Mouse (Mus musculus) limb, embryonic 14.5 days (tissue): Measurements from ENCODE around the gene Adprm. TPM values are rescaled to one million over a fixed set of nuclear protein-coding genes. Genes with fewer than 3 reads are reported as not detected.

Experiments
- ATAC-seq: fragments of 200-750 bp; cut with Nextera tagmentation; 2 replicates; pipeline ENCODE4 v1.8.0; 2017; ENCODE audit warnings: low read depth, moderate number of reproducible peaks, moderate TSS enrichment; ENCODE audit not compliant: low FRiP score
- DNase-seq: peaks from one replicate; pipeline ENCODE4 v3.0.0-alpha.2; 2015; ENCODE audit warnings: low spot score
- H3K27ac ChIP-seq: fragments of 300-500 bp; sonication (generic); replicated peaks from 2 replicates; pipeline ENCODE4 v1.5.1; 2014; ENCODE audit warnings: low read depth, mild to moderate bottlenecking, low read length, moderate library complexity, mixed read lengths
- H3K27me3 ChIP-seq: fragments of 300-500 bp; sonication (generic); 2 replicates; pipeline ENCODE4 v1.6.1; 2014; ENCODE audit warnings: low read length, mixed read lengths; ENCODE audit not compliant: control insufficient read depth, insufficient read depth
- H3K36me3 ChIP-seq: fragments of 300-500 bp; sonication (generic); 2 replicates; pipeline ENCODE4 v1.6.1; 2014; ENCODE audit warnings: mild to moderate bottlenecking, low read length, moderate library complexity, mixed read lengths; ENCODE audit not compliant: control insufficient read depth, insufficient read depth
- H3K4me1 ChIP-seq: fragments of 300-500 bp; sonication (generic); 2 replicates; pipeline ENCODE4 v1.6.1; 2014; ENCODE audit warnings: antibody characterized with exemption, low read length, mixed read lengths; ENCODE audit not compliant: control insufficient read depth, insufficient read depth
- H3K4me2 ChIP-seq: fragments of 300-500 bp; sonication (generic); replicated peaks from 2 replicates; pipeline ENCODE4 v1.6.1; 2014; ENCODE audit warnings: low read depth, mild to moderate bottlenecking, low read length, moderate library complexity; ENCODE audit not compliant: severe bottlenecking
- H3K4me3 ChIP-seq: fragments of 300-500 bp; sonication (generic); replicated peaks from 2 replicates; pipeline ENCODE4 v1.5.1; 2014; ENCODE audit warnings: low read length
- H3K9ac ChIP-seq: fragments of 300-500 bp; sonication (generic); 2 replicates; pipeline ENCODE4 v1.6.1; 2014; ENCODE audit warnings: mild to moderate bottlenecking, low read depth, low read length, moderate library complexity; ENCODE audit not compliant: severe bottlenecking
- H3K9me3 ChIP-seq: fragments of 300-500 bp; sonication (generic); 2 replicates; pipeline ENCODE4 v1.6.1; 2016; ENCODE audit warnings: low read length; ENCODE audit not compliant: control insufficient read depth
- POLR2A ChIP-seq: fragments of 200-500 bp; IDR thresholded peaks from 2 replicates; pipeline ENCODE4 v1.8.0; 2012; ENCODE audit warnings: inconsistent platforms, mild to moderate bottlenecking, moderate library complexity, borderline replicate concordance; ENCODE audit not compliant: insufficient read depth, insufficient read length; ENCODE audit errors: extremely low read depth
- WGBS: fragments of 180-500 bp; shearing (Covaris S2); extraction: QIAGEN DNeasy Blood & Tissue Kit; methylation state at CpG from one replicate; pipeline ENCODE4 v1.1.7; 2014; 5-methylcytosine and 5-hydroxymethylcytosine counted together
- polyA plus RNA-seq, 2 experiments: library from polyadenylated mRNA; depleted of rRNA in 1 of 2; stranded (reverse) in 1 of 2; unstranded in 1 of 2; fragments of >200 nt; fragmentation: Nextera tagmentation in 1 of 2; extraction: Ambion mirVana in 1 of 2; gene quantifications; 2 replicates each; pipeline versions ENCODE4 v1.2.1 to v1.2.3; 2012 to 2014

Adprm gene
- polyA plus RNA-seq, 2 experiments, result 34.0 to 38.1 TPM

DNA sequence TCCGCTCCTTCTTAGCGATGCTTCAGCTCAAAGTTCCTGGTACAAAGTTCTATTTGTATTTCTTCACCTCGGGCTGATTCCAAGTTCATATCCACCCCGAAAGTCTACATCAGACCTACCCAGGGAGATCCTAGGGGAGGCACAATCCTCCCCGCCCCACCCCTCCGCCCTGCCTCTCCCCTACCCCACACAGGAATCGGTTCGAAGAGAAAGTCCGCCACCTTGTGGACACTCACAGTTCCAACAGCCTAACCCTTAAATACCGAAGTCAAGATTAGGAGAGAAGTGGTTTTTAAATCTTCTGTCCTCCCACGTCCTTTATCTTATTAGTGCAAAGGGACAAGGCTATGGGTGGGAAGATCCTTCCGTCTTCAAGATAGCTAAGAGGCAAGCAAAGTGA lies 31.4 kb downstream of the Adprm start:
- DNase-seq (peak; percentile 81), ATAC-seq (no peak)
- H3K4me1 ChIP-seq, result peaks cover 4% of the 10 kb centered on the region; the same call in 1 of the 2 replicates
- H3K4me3 ChIP-seq, result peak overlapping the region; percentile 22
- WGBS, result 2% methylated on average over 12 of the region's 12 CpGs
- no peaks in the 10 kb centered on the region for H3K9me3 ChIP-seq
- no peaks in the 10 kb centered on the region for H3K27me3 ChIP-seq
- no peak for TF ChIP-seq POLR2A
- no peak overlapping the region for H3K27ac ChIP-seq
- H3K4me2 ChIP-seq, result peak overlapping the region; percentile 42; the same call in 1 of the 2 replicates
- peak overlapping the region; percentile 2; the same call in 1 of the 2 replicates for H3K9ac ChIP-seq
- H3K36me3 ChIP-seq, result no peaks in the 10 kb centered on the region

DNA sequence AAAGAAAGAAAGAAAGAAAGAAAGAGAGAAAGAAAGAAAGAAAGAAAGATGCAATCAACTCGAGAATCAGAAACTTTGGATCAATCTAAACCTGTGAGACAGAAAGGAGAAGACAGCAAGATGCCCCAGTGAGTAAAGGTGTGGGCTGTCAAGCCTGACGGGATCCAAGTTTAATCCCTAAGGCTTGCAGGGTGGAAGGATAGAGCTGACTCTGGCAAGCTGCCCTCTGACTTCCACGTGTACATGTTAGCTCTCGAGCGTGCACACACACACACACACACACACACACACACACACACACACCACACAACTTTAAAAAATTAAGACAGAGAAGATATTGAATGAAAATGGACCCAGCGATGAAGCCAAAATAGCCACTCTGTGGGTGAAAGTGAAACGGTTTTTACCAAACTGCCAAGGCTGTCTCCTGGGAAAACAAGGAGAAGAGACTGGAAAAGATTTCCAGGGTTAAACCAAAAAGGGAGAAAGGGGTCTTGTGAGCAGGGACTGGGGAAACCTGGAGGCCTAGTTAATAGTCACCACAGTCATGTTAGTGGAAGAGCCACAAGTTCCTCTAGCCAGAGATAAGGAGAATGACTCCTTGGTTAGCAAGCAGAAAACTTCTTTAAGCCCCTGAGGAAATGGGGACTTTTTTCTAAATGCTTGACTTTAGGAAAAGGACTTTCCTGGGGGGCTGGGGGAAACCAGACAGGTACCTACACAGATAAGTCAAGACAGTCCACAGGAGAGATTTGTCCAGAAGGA lies 32.5 kb downstream of the Adprm start:
- ATAC-seq, result no peak

DNA sequence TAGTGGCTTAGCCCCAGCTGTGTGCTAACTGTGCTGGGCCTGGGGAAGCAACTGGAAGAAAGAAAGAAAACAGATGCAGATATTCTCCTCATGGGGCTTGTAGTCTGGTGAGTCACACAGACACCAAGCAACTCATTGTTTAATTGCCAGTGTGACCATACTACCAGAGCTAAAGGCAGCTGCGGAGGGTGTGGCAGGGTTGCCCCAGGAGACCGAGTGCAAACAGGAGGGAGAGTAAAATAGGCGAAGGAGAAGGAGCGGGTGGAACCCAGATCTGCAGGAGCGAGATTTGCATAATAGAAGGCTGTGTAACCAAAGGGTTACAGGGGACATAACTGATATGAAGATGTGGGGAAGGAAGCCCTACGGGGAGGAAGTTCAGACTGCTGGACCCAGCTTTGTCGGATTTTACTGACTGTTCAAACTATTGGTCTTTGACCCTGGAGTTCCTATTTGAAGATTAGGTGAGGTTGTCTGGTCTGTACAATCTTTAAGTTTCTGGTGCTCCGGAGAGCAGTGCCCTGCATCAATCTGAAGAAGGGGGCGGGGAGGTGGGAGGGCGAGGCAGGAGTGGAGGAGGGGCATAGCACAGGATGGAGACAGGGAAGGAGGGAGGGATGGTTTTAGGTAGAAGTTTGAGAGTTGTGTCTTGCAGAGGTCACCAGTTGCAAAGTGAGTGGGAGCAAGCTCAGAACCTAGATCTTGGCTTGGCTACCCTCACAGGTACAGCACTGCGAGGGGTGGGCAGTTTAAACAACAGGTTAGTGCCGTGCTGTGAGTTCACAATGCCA lies 34.4 kb downstream of the Adprm start:
- 9% methylated on average over 12 of the region's 12 CpGs for WGBS
- H3K4me2 ChIP-seq, result no peak overlapping the region
- DNase-seq (peak; percentile 10), ATAC-seq (peak; percentile 38)
- no peaks in the 10 kb centered on the region for H3K9me3 ChIP-seq
- no peak overlapping the region for H3K4me3 ChIP-seq
- H3K9ac ChIP-seq, result no peak overlapping the region
- H3K4me1 ChIP-seq, result no peaks in the 10 kb centered on the region; the same call in 1 of the 2 replicates
- no peaks in the 10 kb centered on the region for H3K36me3 ChIP-seq
- H3K27ac ChIP-seq, result no peak overlapping the region
- no peaks in the 10 kb centered on the region for H3K27me3 ChIP-seq
- no peak for TF ChIP-seq POLR2A

More for the DNA sequence above, 32.5 kb downstream of the Adprm start:
- 65% methylated on average over 7 of the region's 7 CpGs for WGBS
- no peak for DNase-seq
- TF ChIP-seq POLR2A, result no peak
- no peak overlapping the region for H3K4me3 ChIP-seq
- H3K9me3 ChIP-seq, result no peaks in the 10 kb centered on the region
- no peaks in the 10 kb centered on the region; the same call in 1 of the 2 replicates for H3K4me1 ChIP-seq
- no peak overlapping the region for H3K9ac ChIP-seq
- no peak overlapping the region for H3K27ac ChIP-seq
- H3K36me3 ChIP-seq, result no peaks in the 10 kb centered on the region
- no peaks in the 10 kb centered on the region for H3K27me3 ChIP-seq
- H3K4me2 ChIP-seq, result no peak overlapping the region

DNA sequence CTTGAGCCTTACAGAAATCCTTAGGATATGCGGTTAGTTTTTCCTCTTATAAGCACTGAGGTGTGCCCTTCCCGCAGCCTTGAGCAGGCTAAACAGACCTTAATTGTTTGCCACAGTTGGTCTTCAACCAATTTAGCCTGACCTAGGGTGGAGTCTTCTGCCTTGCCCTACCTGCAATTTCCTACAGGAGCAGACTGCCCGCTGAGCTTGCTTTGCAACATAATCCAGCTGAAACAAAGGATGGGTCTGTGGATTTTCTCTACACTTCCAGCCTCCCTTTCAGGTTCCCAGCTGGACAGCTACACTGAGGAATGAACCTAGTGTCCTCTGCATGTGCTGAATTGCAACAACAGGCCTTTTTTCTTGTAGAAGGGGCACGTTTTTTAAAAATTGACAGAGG lies 40.8 kb downstream of the Adprm start:
- 46% methylated on average over 4 of the region's 4 CpGs for WGBS
- Histone ChIP-seq H3K27me3 (no peaks in the 10 kb centered on the region), H3K27ac (no peak overlapping the region), H3K36me3 (no peaks in the 10 kb centered on the region), H3K9ac (no peak overlapping the region), H3K4me1 (peaks cover 4% of the 10 kb centered on the region; the same call in 1 of the 2 replicates), H3K4me2 (no peak overlapping the region), H3K9me3 (no peaks in the 10 kb centered on the region), H3K4me3 (no peak overlapping the region)
- TF ChIP-seq POLR2A, result no peak
- DNase-seq (no peak), ATAC-seq (no peak)

DNA sequence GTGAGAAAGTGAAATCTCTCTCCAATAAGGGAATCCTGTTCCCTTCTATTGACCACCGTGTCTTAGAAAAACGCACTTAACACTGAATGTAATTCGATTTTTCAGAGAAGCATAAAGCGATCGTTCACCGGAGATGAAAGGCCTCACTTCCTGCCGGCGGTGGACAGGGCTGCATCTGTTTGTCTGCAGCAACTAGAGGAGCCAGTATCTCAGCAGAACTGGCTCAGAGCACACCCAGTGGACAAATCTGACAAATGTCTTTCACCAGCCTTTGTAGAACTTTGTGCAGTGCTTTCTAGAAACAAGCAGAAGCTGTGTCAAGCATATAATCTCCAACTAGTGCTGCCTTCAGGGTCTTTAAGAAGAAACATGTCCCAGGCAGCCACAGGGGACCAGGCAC lies 42.0 kb downstream of the Adprm start:
- H3K4me2 ChIP-seq, result 0 out of 2 replicates have a peak overlapping the region, but pooled peaks have one; percentile 19
- ATAC-seq, result no peak
- H3K27ac ChIP-seq, result no peak overlapping the region
- no peaks in the 10 kb centered on the region for H3K27me3 ChIP-seq
- no peak for TF ChIP-seq POLR2A
- WGBS, result 5% methylated on average over 8 of the region's 8 CpGs
- H3K4me3 ChIP-seq, result no peak overlapping the region
- DNase-seq, result peak; percentile 60
- peaks cover 4% of the 10 kb centered on the region; the same call in 1 of the 2 replicates for H3K4me1 ChIP-seq
- H3K36me3 ChIP-seq, result no peaks in the 10 kb centered on the region
- no peak overlapping the region for H3K9ac ChIP-seq
- H3K9me3 ChIP-seq, result no peaks in the 10 kb centered on the region
